Mouse (Mus musculus) kidney, embryonic 14.5 days (tissue): ENCODE results near the gene Zbtb32. TPM values are rescaled to one million over a fixed set of nuclear protein-coding genes. Genes with fewer than 3 reads are reported as not detected.

Experiments used
- ATAC-seq: fragments of 200-750 bp; cut with Nextera tagmentation; 2 replicates; pipeline ENCODE4 v1.8.0; 2017; ENCODE audit warnings: moderate number of reproducible peaks, mild to moderate bottlenecking, moderate TSS enrichment, moderate library complexity; ENCODE audit not compliant: low FRiP score, low TSS enrichment
- H3K27ac ChIP-seq: fragments of 300-500 bp; sonication (generic); 2 replicates; pipeline ENCODE4 v1.5.1; 2014; ENCODE audit warnings: low read depth, mild to moderate bottlenecking, low read length, moderate library complexity, mixed read lengths
- H3K27me3 ChIP-seq: fragments of 300-500 bp; sonication (generic); 2 replicates; pipeline ENCODE4 v1.6.1; 2014; ENCODE audit warnings: mild to moderate bottlenecking, low read length; ENCODE audit not compliant: control insufficient read depth, insufficient read depth
- H3K36me3 ChIP-seq: fragments of 300-500 bp; sonication (generic); 2 replicates; pipeline ENCODE4 v1.6.1; 2014; ENCODE audit warnings: low read length, mixed read lengths; ENCODE audit not compliant: control insufficient read depth, insufficient read depth
- H3K4me1 ChIP-seq: fragments of 300-500 bp; sonication (generic); 2 replicates; pipeline ENCODE4 v1.6.1; 2014; ENCODE audit warnings: low read length, mixed read lengths; ENCODE audit not compliant: control insufficient read depth, insufficient read depth
- H3K4me2 ChIP-seq: fragments of 300-500 bp; sonication (generic); replicated peaks from 2 replicates; pipeline ENCODE4 v1.6.1; 2014; ENCODE audit warnings: low read depth, mild to moderate bottlenecking, low read length
- H3K4me3 ChIP-seq: fragments of 300-500 bp; sonication (generic); 2 replicates; pipeline ENCODE4 v1.5.1; 2014; ENCODE audit warnings: mild to moderate bottlenecking, low read length
- H3K9ac ChIP-seq: fragments of 300-500 bp; sonication (generic); 2 replicates; pipeline ENCODE4 v1.6.1; 2014; ENCODE audit warnings: low read depth, mild to moderate bottlenecking, low read length, moderate library complexity
- H3K9me3 ChIP-seq: fragments of 300-500 bp; sonication (generic); 2 replicates; pipeline ENCODE4 v1.6.1; 2016; ENCODE audit warnings: low read length; ENCODE audit not compliant: control insufficient read depth
- WGBS: fragments of 180-500 bp; shearing (Covaris S2); extraction: QIAGEN DNeasy Blood & Tissue Kit; methylation state at CpG from one replicate; pipeline ENCODE4 v1.1.7; 2014; 5-methylcytosine and 5-hydroxymethylcytosine counted together
- polyA plus RNA-seq: library from polyadenylated mRNA; unstranded; fragments of >200 nt; fragmentation: Nextera tagmentation; extraction: Ambion mirVana; gene quantifications from 2 replicates; pipeline ENCODE4 v1.2.1, GENCODE M21; 2014

The Zbtb32 gene
- polyA plus RNA-seq, 1 experiment from 2014 or later: 0.22 TPM

DNA sequence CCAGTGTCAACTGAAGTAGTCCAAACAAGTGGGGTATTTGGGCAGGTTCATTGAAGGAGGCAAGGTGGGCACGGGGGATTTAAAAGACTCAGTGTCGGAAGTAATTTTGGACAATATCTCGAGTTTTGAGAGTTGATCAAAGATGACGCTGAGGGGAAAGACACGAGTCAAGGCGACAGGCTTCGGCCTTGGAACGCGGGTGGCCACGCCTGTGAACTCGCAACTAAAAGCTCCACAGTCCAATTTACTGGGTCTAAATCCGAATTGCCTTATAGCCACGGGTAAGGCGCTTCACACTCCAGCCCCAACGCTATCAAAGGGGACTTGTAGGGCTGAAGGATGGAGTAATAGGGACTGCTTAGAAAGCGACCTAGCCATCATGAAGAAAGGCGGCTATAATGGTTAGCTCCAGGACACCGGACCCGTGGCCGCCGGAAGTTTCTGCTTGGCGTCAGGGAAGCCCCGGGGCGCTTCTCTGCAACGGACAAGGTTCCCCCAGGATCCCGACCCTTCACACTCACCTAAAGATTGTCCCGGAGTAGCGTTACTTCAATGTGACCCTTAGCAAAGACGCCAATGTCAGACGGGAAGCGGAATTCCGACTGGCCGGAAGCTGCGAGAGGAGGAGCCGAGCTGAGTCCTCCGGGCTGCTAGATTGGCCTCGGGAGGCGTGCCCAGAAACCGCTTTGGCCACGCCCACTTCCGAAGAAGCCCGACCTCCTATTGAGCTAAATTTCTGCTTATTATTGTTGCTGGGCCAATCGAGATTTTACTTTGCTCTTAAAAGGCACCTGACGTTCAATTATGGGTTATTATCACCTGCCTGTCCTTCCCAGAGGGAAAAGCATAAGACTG, 27.0 kb upstream of the Zbtb32 start, which contains the start of gene Cox6b1:
TSS of gene Cox6b1 (minus strand) at position 622 of the 855 bp plus-strand sequence.
- peak within 1 kb of the TSS; percentile 65 for H3K9ac ChIP-seq
- H3K4me2 ChIP-seq: peak within 1 kb of the TSS; percentile 80
- peak; percentile 94 for ATAC-seq
- H3K36me3 ChIP-seq: peaks cover 32% of the 10 kb centered on the region
- H3K4me1 ChIP-seq: peaks cover 6% of the 10 kb centered on the region
- 2% methylated on average over 44 of the region's 44 CpGs for WGBS
- no peaks in the 10 kb centered on the region for H3K9me3 ChIP-seq
- no peak within 1 kb of the TSS for H3K27ac ChIP-seq
- peak within 1 kb of the TSS; percentile 80 for H3K4me3 ChIP-seq
- H3K27me3 ChIP-seq: peaks cover 3% of the 10 kb centered on the region; the same call in 1 of the 2 replicates

GRCm38 (mm10) chr7:30619202-30619601, 20.5 kb upstream of the Zbtb32 start:
- Histone ChIP-seq H3K9ac (no peak overlapping the region), H3K9me3 (no peaks in the 10 kb centered on the region), H3K27ac (no peak overlapping the region), H3K4me3 (no peak overlapping the region), H3K4me1 (no peaks in the 10 kb centered on the region), H3K4me2 (no peak overlapping the region), H3K36me3 (peaks cover 66% of the 10 kb centered on the region), H3K27me3 (no peaks in the 10 kb centered on the region)
- no peak for ATAC-seq
- WGBS: 84% methylated on average over 3 of the region's 3 CpGs

DNA sequence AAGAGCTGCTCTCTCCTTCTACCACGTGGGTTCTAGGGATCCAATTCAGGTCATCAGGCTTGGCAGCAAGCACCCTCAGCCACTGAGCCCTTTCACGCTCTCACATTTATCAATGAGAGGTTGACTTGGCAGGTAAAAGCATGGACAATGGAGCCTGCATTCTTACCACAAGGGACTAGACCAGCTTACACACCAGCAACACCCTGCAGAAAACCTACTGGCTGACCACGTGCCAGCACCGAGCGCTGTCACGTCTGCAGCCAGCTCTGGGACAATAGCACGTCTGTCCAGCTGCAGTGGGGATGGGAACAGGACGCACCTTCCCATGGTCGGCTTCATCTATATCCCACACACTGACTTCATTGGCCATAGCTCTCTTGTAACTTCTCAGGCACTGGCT, 19.9 kb upstream of the Zbtb32 start:
- ATAC-seq: no peak
- Histone ChIP-seq H3K36me3 (peaks cover 61% of the 10 kb centered on the region), H3K27me3 (no peaks in the 10 kb centered on the region), H3K4me1 (no peaks in the 10 kb centered on the region), H3K4me2 (no peak overlapping the region), H3K4me3 (no peak overlapping the region), H3K27ac (no peak overlapping the region), H3K9ac (no peak overlapping the region), H3K9me3 (no peaks in the 10 kb centered on the region)
- 95% methylated on average over 9 of the region's 9 CpGs for WGBS

DNA sequence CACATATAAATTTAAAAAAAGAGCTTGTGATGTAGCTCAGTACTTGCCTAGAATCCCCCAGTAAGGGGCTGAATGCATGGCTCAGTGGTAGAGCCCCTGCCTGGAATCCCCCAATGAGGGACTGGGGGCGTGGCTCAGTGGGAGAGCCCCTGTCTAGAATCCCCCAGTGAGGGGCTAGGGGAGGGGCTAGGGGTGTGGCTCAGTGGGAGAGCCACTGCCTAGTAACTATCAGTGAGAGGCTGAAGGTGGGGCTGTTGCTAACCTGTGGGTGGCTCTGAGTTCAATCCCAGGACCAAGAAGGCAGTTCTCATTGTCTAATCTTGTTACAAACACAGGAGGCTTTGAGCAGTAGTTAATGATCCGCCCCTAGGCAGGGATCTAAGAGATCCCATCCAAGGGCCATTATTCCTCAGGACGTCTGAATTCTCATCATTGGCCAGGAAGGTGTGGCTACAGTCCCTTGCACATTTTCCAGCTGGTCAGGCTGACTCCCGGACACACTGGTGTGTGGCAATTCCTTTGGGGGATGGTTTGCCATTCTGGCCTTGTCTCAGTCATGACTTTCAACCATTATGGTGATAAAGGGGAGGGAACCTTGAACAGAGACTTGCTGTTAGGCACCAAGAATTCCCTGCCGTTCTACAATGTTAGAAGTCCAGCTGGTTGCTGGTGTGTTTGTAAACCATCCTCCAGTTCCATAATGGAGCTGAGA, 16.5 kb upstream of the Zbtb32 start:
- Histone ChIP-seq H3K27me3 (no peaks in the 10 kb centered on the region), H3K27ac (no peak overlapping the region), H3K4me2 (no peak overlapping the region), H3K4me1 (peaks cover 6% of the 10 kb centered on the region), H3K9ac (no peak overlapping the region), H3K36me3 (peaks cover 35% of the 10 kb centered on the region), H3K4me3 (no peak overlapping the region), H3K9me3 (no peaks in the 10 kb centered on the region)
- ATAC-seq: 0 out of 2 replicates have a peak, but pooled peaks have one; percentile 10
- WGBS: 63% methylated on average over 5 of the region's 5 CpGs

DNA sequence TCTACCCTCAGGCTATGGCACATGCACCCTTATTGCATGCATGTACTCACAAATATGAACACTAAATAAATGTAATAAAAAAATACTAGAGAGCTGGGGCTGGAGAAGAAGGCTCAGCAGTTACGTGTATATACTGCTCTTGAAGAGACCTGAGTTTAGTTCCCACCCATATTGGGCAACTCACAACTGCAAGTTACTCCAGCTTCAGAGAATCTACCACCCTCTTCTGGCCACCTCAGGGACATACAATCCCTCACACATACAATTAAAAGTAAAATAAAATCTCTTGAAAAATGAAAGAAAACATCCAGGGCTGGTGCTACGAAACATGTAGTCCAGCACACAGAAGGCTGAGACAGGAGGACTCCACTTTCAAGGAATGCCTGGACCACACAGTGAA, 15.7 kb upstream of the Zbtb32 start:
- Histone ChIP-seq H3K27me3 (no peaks in the 10 kb centered on the region), H3K4me1 (peaks cover 6% of the 10 kb centered on the region), H3K9me3 (no peaks in the 10 kb centered on the region), H3K36me3 (peaks cover 33% of the 10 kb centered on the region), H3K4me3 (no peak overlapping the region), H3K9ac (no peak overlapping the region), H3K4me2 (no peak overlapping the region), H3K27ac (no peak overlapping the region)
- no peak for ATAC-seq
- 73% methylated on average over 2 of the region's 2 CpGs for WGBS

- Histone ChIP-seq H3K4me2 (no peak overlapping the region), H3K4me3 (no peak overlapping the region), H3K4me1 (peaks cover 6% of the 10 kb centered on the region), H3K27ac (no peak overlapping the region), H3K27me3 (no peaks in the 10 kb centered on the region), H3K9me3 (no peaks in the 10 kb centered on the region), H3K9ac (no peak overlapping the region), H3K36me3 (peaks cover 25% of the 10 kb centered on the region)
- 25% methylated on average over 14 of the region's 14 CpGs for WGBS
- ATAC-seq: peak; percentile 61
These were observed 14.9 kb upstream of the Zbtb32 start for GRCm38 (mm10) chr7:30613529-30614112.

DNA sequence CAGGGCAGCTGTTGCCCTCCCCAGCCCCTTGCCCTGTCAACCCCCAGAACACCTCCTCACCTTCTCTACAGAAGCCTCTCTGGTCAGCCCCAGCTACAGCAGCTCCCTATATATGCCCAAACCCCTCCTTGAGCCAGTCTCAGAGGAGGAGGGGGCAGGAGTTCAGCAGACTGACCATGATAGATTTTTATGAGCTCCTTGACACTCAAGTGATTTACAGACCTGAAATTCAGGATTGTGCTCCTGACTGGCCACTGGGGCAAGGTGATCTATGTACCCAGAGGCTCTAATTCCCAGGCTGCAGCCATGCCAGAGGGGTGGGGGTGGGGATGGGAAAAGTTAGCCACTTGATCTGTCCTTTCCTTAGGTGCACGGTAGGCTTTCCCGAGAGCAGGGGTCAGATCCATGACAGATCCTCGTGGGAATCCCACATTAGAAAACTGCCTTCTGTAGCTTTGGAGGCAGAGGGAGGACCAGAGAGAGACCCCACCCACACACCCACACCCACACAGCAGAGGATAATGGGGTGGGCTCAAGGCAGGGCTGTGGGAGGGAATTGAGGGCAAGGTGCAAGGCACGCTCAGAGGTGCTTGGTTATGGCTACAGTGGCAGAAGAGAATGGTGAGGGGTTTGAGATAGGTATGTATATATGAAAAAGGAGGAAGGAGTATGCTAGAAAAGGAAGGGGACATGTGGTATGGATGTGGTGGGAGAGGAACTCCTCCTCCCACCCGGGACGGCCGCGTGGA, 14.1 kb upstream of the Zbtb32 start, which contains the start of gene Upk1a:
TSS of gene Upk1a (minus strand) at position 194 of the 749 bp plus-strand sequence.
- Histone ChIP-seq H3K27me3 (no peaks in the 10 kb centered on the region), H3K9me3 (no peaks in the 10 kb centered on the region), H3K4me3 (no peak within 1 kb of the TSS), H3K36me3 (peaks cover 17% of the 10 kb centered on the region), H3K4me1 (peaks cover 6% of the 10 kb centered on the region), H3K9ac (no peak within 1 kb of the TSS), H3K4me2 (no peak within 1 kb of the TSS), H3K27ac (no peak within 1 kb of the TSS)
- peak; percentile 54 for ATAC-seq
- WGBS: 32% methylated on average over 8 of the region's 8 CpGs

- H3K27ac ChIP-seq: no peak overlapping the region
- no peaks in the 10 kb centered on the region for H3K9me3 ChIP-seq
- H3K4me3 ChIP-seq: no peak overlapping the region
- no peaks in the 10 kb centered on the region for H3K36me3 ChIP-seq
- H3K4me2 ChIP-seq: no peak overlapping the region
- WGBS: 56% methylated on average over 7 of the region's 7 CpGs
- H3K27me3 ChIP-seq: no peaks in the 10 kb centered on the region
- no peak overlapping the region for H3K9ac ChIP-seq
- ATAC-seq: no peak
- peaks cover 6% of the 10 kb centered on the region for H3K4me1 ChIP-seq
These were observed 11.3 kb upstream of the Zbtb32 start for GRCm38 (mm10) chr7:30610043-30610442.
